Mouse (Mus musculus): ENCODE data around the gene Trp53.

GRCm38 (mm10) chr11:69585718-69586325 lies 5.7 kb downstream of the Trp53 start:
- no peak for TF ChIP-seq CTCF (IDR thresholded peaks at IDR 0.05; ENCODE audit: control insufficient read depth, insufficient read depth, insufficient replicate concordance, low read depth, low read length)
- no peak for TF ChIP-seq POLR2A (IDR thresholded peaks at IDR 0.05; ENCODE audit: control insufficient read depth, low read depth, low read length)

Measured in testis, adult 2 months (tissue).